Mouse (Mus musculus) E14TG2a.4 (cell line): ENCODE data around the gene Dntt.

Experiments used
- CTCF ChIP-seq: conservative IDR thresholded peaks from 2 replicates; pipeline ENCODE4 v1.5.1; 2014; ENCODE audit warnings: low read length
- NANOG ChIP-seq: IDR thresholded peaks from 2 replicates; pipeline ENCODE4 v1.6.1; 2014; ENCODE audit warnings: borderline replicate concordance, low read length, mixed read lengths
- POU5F1 ChIP-seq: IDR thresholded peaks from 2 replicates; pipeline ENCODE4 v1.6.1; 2014; ENCODE audit warnings: low read length, borderline replicate concordance

- TF ChIP-seq CTCF = no peak
- TF ChIP-seq POU5F1 = no peak
- no peak for TF ChIP-seq NANOG
These were observed 71.8 kb downstream of the Dntt start for GRCm38 (mm10) chr19:41100863-41101262.
